Mouse (Mus musculus): ENCODE measurements at regions not wholly inside any gene's neighbourhood (a gene's known extent, or its start where the extent isn't known, plus 50 kb on each side); places are given as distances from the start of the nearest gene placed in this dataset.

DNA sequence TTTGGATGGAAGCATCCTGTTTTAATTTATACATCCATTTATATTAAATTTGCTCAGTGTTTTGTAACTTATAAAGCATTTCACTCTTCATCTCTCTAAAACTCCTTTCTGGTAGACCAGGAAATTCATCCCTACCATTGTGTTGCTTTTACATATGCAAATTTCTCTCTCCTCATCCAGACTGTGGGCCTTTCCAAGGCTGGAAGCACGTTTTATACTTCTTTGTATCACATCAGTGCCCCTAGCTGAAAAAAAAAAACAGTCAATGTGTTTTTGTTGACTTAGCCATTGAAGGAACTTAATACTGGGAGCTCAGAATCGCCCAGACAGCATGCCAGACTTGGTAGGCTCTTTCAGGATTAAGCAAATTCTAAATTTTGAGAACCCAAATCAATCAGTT, 174.9 kb upstream of the Gm6793 start:
- TF ChIP-seq CTCF (IDR thresholded peaks at IDR 0.05; ENCODE audit: extremely low read depth, insufficient read depth, insufficient read length, insufficient replicate concordance) (no peak), POLR2A (IDR thresholded peaks at IDR 0.05; ENCODE audit: low read depth, low read length) (no peak)

Measured in spleen, adult 2 months (tissue).